In the genomic region with DNA sequence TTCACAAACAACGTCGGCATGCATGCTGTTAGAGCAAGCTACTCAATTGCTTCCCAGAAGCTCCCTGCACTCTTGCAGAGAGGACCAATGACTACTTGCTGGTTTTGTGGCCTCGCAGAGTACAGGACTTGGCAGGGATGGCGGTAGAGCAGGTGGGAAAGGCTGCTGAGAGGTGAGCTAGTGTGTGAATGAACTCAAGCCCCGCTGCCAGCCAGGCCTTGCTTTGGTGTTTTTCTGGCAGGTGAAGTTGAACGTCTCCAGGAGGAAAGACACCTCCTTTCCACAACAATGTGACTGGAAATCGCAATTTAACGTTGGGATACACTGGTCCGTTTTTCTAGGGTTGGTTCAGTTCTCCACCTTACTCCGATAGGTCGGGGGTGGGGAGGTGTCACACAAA, we compare ENCODE assay signal across 8 mouse cellular contexts. TPM values are rescaled to one million over a fixed set of nuclear protein-coding genes. Genes with fewer than 3 reads are reported as not detected.
A peak's percentile ranks its signal among the peaks of the same experiment; 100 is the strongest.
DNase-seq lines count a peak whose midpoint lies in the region; ATAC-seq and TF ChIP-seq lines count a peak whose summit lies in the region.

No protein-coding gene starts in this region.

- peak overlapping the region; percentile 62; the same call in 1 of the 2 replicates for H3K4me2 ChIP-seq in liver, postnatal 0 days (ENCODE audit: low read depth, low read length)
- no peak overlapping the region; the same call in 1 of the 2 replicates for H3K4me2 ChIP-seq in liver, embryonic 11.5 days
- H3K4me2 ChIP-seq in hindbrain, postnatal 0 days (ENCODE audit: low read depth, low read length) = peak overlapping the region; percentile 96
- H3K4me2 ChIP-seq in neural tube, embryonic 15.5 days = peak overlapping the region; percentile 95

- no peak overlapping the region; the same call in 1 of the 2 replicates for H3K27ac ChIP-seq in liver, postnatal 0 days (ENCODE audit: low read depth)
- no peak overlapping the region for H3K27ac ChIP-seq in liver, embryonic 11.5 days (ENCODE audit: low read depth, low read length)
- no peak overlapping the region for H3K27ac ChIP-seq in cortical plate, adult 2 months (ENCODE audit: insufficient read depth, low read length)
- peak overlapping the region; percentile 60; the same call in 1 of the 2 replicates for H3K27ac ChIP-seq in hindbrain, postnatal 0 days
- peak overlapping the region; percentile 82 for H3K27ac ChIP-seq in neural tube, embryonic 15.5 days (replicated peaks)

- ATAC-seq in liver, postnatal 0 days = peak; percentile 14; the same call in 1 of the 2 replicates
- no peak for ATAC-seq in liver, embryonic 11.5 days (replicated peaks; ENCODE audit: low FRiP score)
- ATAC-seq in hindbrain, postnatal 0 days = peak; percentile 22; the same call in 1 of the 2 replicates
- ATAC-seq in neural tube, embryonic 15.5 days (ENCODE audit: low FRiP score) = 0 out of 2 replicates have a peak, but pooled peaks have one; percentile 15
- ATAC-seq in megakaryocyte progenitor cell, adult 5-6 weeks (replicated peaks; ENCODE audit: poor library complexity) = no peak

- no peak for TF ChIP-seq POLR2A in cortical plate, adult 2 months (IDR thresholded peaks at IDR 0.05; ENCODE audit: extremely low read depth, insufficient read depth, low read length)

- no peaks in the 10 kb centered on the region for H3K36me3 ChIP-seq in liver, postnatal 0 days (replicated peaks; ENCODE audit: insufficient read depth, low read length)
- no peaks in the 10 kb centered on the region for H3K36me3 ChIP-seq in liver, embryonic 11.5 days (ENCODE audit: control insufficient read depth, insufficient read depth, low read length)
- H3K36me3 ChIP-seq in hindbrain, postnatal 0 days (ENCODE audit: insufficient read depth, low read length) = no peaks in the 10 kb centered on the region
- no peaks in the 10 kb centered on the region for H3K36me3 ChIP-seq in neural tube, embryonic 15.5 days

- H3K27me3 ChIP-seq in liver, postnatal 0 days (ENCODE audit: insufficient read depth, low read length) = peaks cover 27% of the 10 kb centered on the region
- peaks cover 24% of the 10 kb centered on the region for H3K27me3 ChIP-seq in liver, embryonic 11.5 days (replicated peaks; ENCODE audit: control insufficient read depth, insufficient read depth, low read length)
- no peaks in the 10 kb centered on the region for H3K27me3 ChIP-seq in hindbrain, postnatal 0 days (ENCODE audit: insufficient read depth, low read length)
- 0 out of 2 replicates have a peak, but pooled peaks cover 3% of the 10 kb centered on the region for H3K27me3 ChIP-seq in neural tube, embryonic 15.5 days (replicated peaks)

- no peaks in the 10 kb centered on the region for H3K4me1 ChIP-seq in liver, postnatal 0 days (ENCODE audit: insufficient read depth)
- no peaks in the 10 kb centered on the region for H3K4me1 ChIP-seq in liver, embryonic 11.5 days (replicated peaks; ENCODE audit: control insufficient read depth, insufficient read depth, low read length)
- H3K4me1 ChIP-seq in cortical plate, adult 2 months (ENCODE audit: control insufficient read depth, insufficient read depth, low read length) = no peaks in the 10 kb centered on the region
- H3K4me1 ChIP-seq in hindbrain, postnatal 0 days (ENCODE audit: insufficient read depth, low read length) = peaks cover 9% of the 10 kb centered on the region
- H3K4me1 ChIP-seq in neural tube, embryonic 15.5 days = peaks cover 16% of the 10 kb centered on the region

- no peak for TF ChIP-seq CTCF in liver, postnatal 0 days (IDR thresholded peaks at IDR 0.05; ENCODE audit: low read depth)
- no peak for TF ChIP-seq CTCF in cortical plate, adult 2 months (IDR thresholded peaks at IDR 0.05; ENCODE audit: extremely low read depth, insufficient read depth, low read length)
- no peak for TF ChIP-seq CTCF in hindbrain, postnatal 0 days (IDR thresholded peaks at IDR 0.05; ENCODE audit: low read depth)

- DNase-seq in liver, postnatal 0 days = no peak
- DNase-seq in liver, embryonic 11.5 days (ENCODE audit: low spot score) = no peak
- DNase-seq in hindbrain, postnatal 0 days (ENCODE audit: low spot score) = peak; percentile 38
- no peak for DNase-seq in T-cell, adult 2 months (ENCODE audit: low spot score)
- no peak for DNase-seq in gastrocnemius, postnatal 4 days (ENCODE audit: low spot score in 2 of 2)

- H3K9ac ChIP-seq in liver, postnatal 0 days (replicated peaks) = no peak overlapping the region
- no peak overlapping the region for H3K9ac ChIP-seq in liver, embryonic 11.5 days (ENCODE audit: low read depth, low read length)
- peak overlapping the region; percentile 59 for H3K9ac ChIP-seq in hindbrain, postnatal 0 days (replicated peaks; ENCODE audit: low read length)
- peak overlapping the region; percentile 58 for H3K9ac ChIP-seq in neural tube, embryonic 15.5 days (replicated peaks)

- no peak for TF ChIP-seq EP300 in liver, postnatal 0 days (IDR thresholded peaks at IDR 0.05; ENCODE audit: low read depth)

- WGBS in liver, postnatal 0 days (ENCODE audit: insufficient replicate concordance) = 8% methylated on average over 11 of the region's 11 CpGs
- 6% methylated on average over 11 of the region's 11 CpGs for WGBS in liver, embryonic 11.5 days
- 8% methylated on average over 11 of the region's 11 CpGs for WGBS in hindbrain, postnatal 0 days
- 2% methylated on average over 11 of the region's 11 CpGs for WGBS in neural tube, embryonic 15.5 days

- 0 out of 2 replicates have a peak overlapping the region, but pooled peaks have one; percentile 8 for H3K4me3 ChIP-seq in liver, postnatal 0 days (ENCODE audit: low read depth, low read length)
- no peak overlapping the region for H3K4me3 ChIP-seq in liver, embryonic 11.5 days (ENCODE audit: low read depth, low read length)
- peak overlapping the region; percentile 57 for H3K4me3 ChIP-seq in cortical plate, adult 2 months (ENCODE audit: insufficient read depth, low read length)
- peak overlapping the region; percentile 60 for H3K4me3 ChIP-seq in hindbrain, postnatal 0 days (ENCODE audit: low read length)
- peak overlapping the region; percentile 62 for H3K4me3 ChIP-seq in neural tube, embryonic 15.5 days (replicated peaks)

- H3K9me3 ChIP-seq in liver, postnatal 0 days (ENCODE audit: low read length) = no peaks in the 10 kb centered on the region
- no peaks in the 10 kb centered on the region for H3K9me3 ChIP-seq in liver, embryonic 11.5 days (ENCODE audit: control insufficient read depth, low read length)
- no peaks in the 10 kb centered on the region for H3K9me3 ChIP-seq in hindbrain, postnatal 0 days (ENCODE audit: low read length)
- no peaks in the 10 kb centered on the region for H3K9me3 ChIP-seq in neural tube, embryonic 15.5 days (replicated peaks)

RNA-seq across cellular contexts. Expression of gene Minar1, which starts 1.2 kb away (rescaled TPM):
- 0.01 and 0.04 TPM in 2 replicates for polyA plus RNA-seq in liver, postnatal 0 days (2015; fragmentation: Nextera tagmentation; extraction: Ambion mirVana)
- 0.05 and 0.09 TPM in 2 replicates for polyA plus RNA-seq in liver, embryonic 11.5 days (2014; fragmentation: Nextera tagmentation; extraction: Ambion mirVana)
- 1.0 and 1.3 TPM in 2 replicates for polyA plus RNA-seq in cortical plate, adult 2 months (2012; rRNA removed)
- 22.8 and 30.7 TPM in 2 replicates for total RNA-seq in hindbrain, postnatal 0 days (2014; rRNA removed)
- 6.8 TPM in 2 replicates for polyA plus RNA-seq in hindbrain, postnatal 0 days (2015; fragmentation: Nextera tagmentation; extraction: Ambion mirVana)
- 6.8 and 7.8 TPM in 2 replicates for polyA plus RNA-seq in neural tube, embryonic 15.5 days (2015; fragmentation: Nextera tagmentation; extraction: Ambion mirVana)
- not detected in 2 replicates for total RNA-seq in megakaryocyte progenitor cell, adult 5-6 weeks (2015)
- total RNA-seq in megakaryocyte progenitor cell, adult 5-6 weeks (2017) = not detected in 2 replicates
- total RNA-seq in gastrocnemius, postnatal 4 days (2021) = under 1 TPM; 0.29 to 0.42 TPM

Comparison
In these comparisons a context has a peak if more than half of its experiments do, and no peak if none do; other contexts are left out.
1. ATAC-seq: peak in liver, postnatal 0 days (single experiment), hindbrain, postnatal 0 days (single experiment) and neural tube, embryonic 15.5 days (single experiment); none in liver, embryonic 11.5 days (single experiment) and megakaryocyte progenitor cell, adult 5-6 weeks (single experiment).
2. H3K27ac ChIP-seq: peak in hindbrain, postnatal 0 days (single experiment) and neural tube, embryonic 15.5 days (single experiment); none in liver, postnatal 0 days (single experiment), liver, embryonic 11.5 days (single experiment) and cortical plate, adult 2 months (single experiment).
3. H3K9ac ChIP-seq: peak in hindbrain, postnatal 0 days (single experiment) and neural tube, embryonic 15.5 days (single experiment); none in liver, postnatal 0 days (single experiment) and liver, embryonic 11.5 days (single experiment).